Mouse (Mus musculus): ENCODE measurements around the gene Chd3. TPM values are rescaled to one million over a fixed set of nuclear protein-coding genes. Genes with fewer than 3 reads are reported as not detected.

Gene Chd3
- polyA plus RNA-seq, 2 experiments = 97.8 to 425 TPM

GRCm38 (mm10) chr11:69405397-69406200 lies 36.4 kb upstream of the Chd3 start:
- H3K4me3 ChIP-seq (replicated peaks; ENCODE audit: low read length) = no peak overlapping the region
- ATAC-seq (ENCODE audit: low FRiP score, low read depth) = no peak

GRCm38 (mm10) chr11:69404595-69405396 lies 35.6 kb upstream of the Chd3 start:
- 90% methylated on average over 24 of the region's 24 CpGs for WGBS
- H3K27me3 ChIP-seq (ENCODE audit: control insufficient read depth, insufficient read depth, low read length) = no peaks in the 10 kb centered on the region
- H3K4me3 ChIP-seq (replicated peaks; ENCODE audit: low read length) = no peak overlapping the region
- DNase-seq (ENCODE audit: low spot score) (no peak), ATAC-seq (ENCODE audit: low FRiP score, low read depth) (no peak)
- peaks cover 85% of the 10 kb centered on the region for H3K36me3 ChIP-seq (ENCODE audit: control insufficient read depth, insufficient read depth, low read length)
- H3K9me3 ChIP-seq (ENCODE audit: control insufficient read depth, low read length) = no peaks in the 10 kb centered on the region
- no peak overlapping the region for H3K9ac ChIP-seq (ENCODE audit: low read depth, low read length, severe bottlenecking)
- TF ChIP-seq POLR2A (IDR thresholded peaks at IDR 0.05; ENCODE audit: borderline replicate concordance, extremely low read depth, insufficient read depth, insufficient read length) = no peak
- H3K4me1 ChIP-seq (ENCODE audit: control insufficient read depth, insufficient read depth, low read length) = peaks cover 4% of the 10 kb centered on the region
- no peak overlapping the region for H3K4me2 ChIP-seq (replicated peaks; ENCODE audit: low read depth, low read length, severe bottlenecking)
- no peak overlapping the region for H3K27ac ChIP-seq (replicated peaks; ENCODE audit: low read depth, low read length)

More at GRCm38 (mm10) chr11:69405397-69406200, 36.4 kb upstream of the Chd3 start:
- H3K4me2 ChIP-seq (replicated peaks; ENCODE audit: low read depth, low read length, severe bottlenecking) = no peak overlapping the region
- no peaks in the 10 kb centered on the region for H3K27me3 ChIP-seq (ENCODE audit: control insufficient read depth, insufficient read depth, low read length)
- peaks cover 77% of the 10 kb centered on the region for H3K36me3 ChIP-seq (ENCODE audit: control insufficient read depth, insufficient read depth, low read length)
- no peak for DNase-seq (ENCODE audit: low spot score)
- TF ChIP-seq POLR2A (IDR thresholded peaks at IDR 0.05; ENCODE audit: borderline replicate concordance, extremely low read depth, insufficient read depth, insufficient read length) = no peak
- H3K9me3 ChIP-seq (ENCODE audit: control insufficient read depth, low read length) = no peaks in the 10 kb centered on the region
- H3K4me1 ChIP-seq (ENCODE audit: control insufficient read depth, insufficient read depth, low read length) = peaks cover 3% of the 10 kb centered on the region; the same call in 1 of the 2 replicates
- H3K9ac ChIP-seq (ENCODE audit: low read depth, low read length, severe bottlenecking) = no peak overlapping the region
- no peak overlapping the region for H3K27ac ChIP-seq (replicated peaks; ENCODE audit: low read depth, low read length)
- WGBS = 87% methylated on average over 22 of the region's 24 CpGs

- Histone ChIP-seq H3K4me2 (replicated peaks; ENCODE audit: low read depth, low read length, severe bottlenecking) (no peak overlapping the region), H3K27me3 (ENCODE audit: control insufficient read depth, insufficient read depth, low read length) (no peaks in the 10 kb centered on the region), H3K9me3 (ENCODE audit: control insufficient read depth, low read length) (no peaks in the 10 kb centered on the region), H3K36me3 (ENCODE audit: control insufficient read depth, insufficient read depth, low read length) (peaks cover 92% of the 10 kb centered on the region), H3K4me1 (ENCODE audit: control insufficient read depth, insufficient read depth, low read length) (peaks cover 10% of the 10 kb centered on the region), H3K27ac (replicated peaks; ENCODE audit: low read depth, low read length) (no peak overlapping the region), H3K4me3 (replicated peaks; ENCODE audit: low read length) (no peak overlapping the region), H3K9ac (ENCODE audit: low read depth, low read length, severe bottlenecking) (no peak overlapping the region)
- TF ChIP-seq POLR2A (IDR thresholded peaks at IDR 0.05; ENCODE audit: borderline replicate concordance, extremely low read depth, insufficient read depth, insufficient read length) = no peak
- DNase-seq (ENCODE audit: low spot score) (no peak), ATAC-seq (ENCODE audit: low FRiP score, low read depth) (no peak)
- 90% methylated on average over 34 of the region's 38 CpGs for WGBS
Measured at GRCm38 (mm10) chr11:69403691-69404594, 34.7 kb upstream of the Chd3 start.

- Histone ChIP-seq H3K4me2 (replicated peaks; ENCODE audit: low read depth, low read length, severe bottlenecking) (no peak overlapping the region), H3K4me3 (replicated peaks; ENCODE audit: low read length) (no peak overlapping the region), H3K9ac (ENCODE audit: low read depth, low read length, severe bottlenecking) (no peak overlapping the region), H3K27ac (replicated peaks; ENCODE audit: low read depth, low read length) (no peak overlapping the region), H3K36me3 (ENCODE audit: control insufficient read depth, insufficient read depth, low read length) (peaks cover 85% of the 10 kb centered on the region), H3K9me3 (ENCODE audit: control insufficient read depth, low read length) (no peaks in the 10 kb centered on the region), H3K4me1 (ENCODE audit: control insufficient read depth, insufficient read depth, low read length) (peaks cover 20% of the 10 kb centered on the region), H3K27me3 (ENCODE audit: control insufficient read depth, insufficient read depth, low read length) (no peaks in the 10 kb centered on the region)
- no peak for ATAC-seq (ENCODE audit: low FRiP score, low read depth)
- no peak for DNase-seq (ENCODE audit: low spot score)
- TF ChIP-seq POLR2A (IDR thresholded peaks at IDR 0.05; ENCODE audit: borderline replicate concordance, extremely low read depth, insufficient read depth, insufficient read length) = no peak
- 87% methylated on average over 12 of the region's 12 CpGs for WGBS
Measured at GRCm38 (mm10) chr11:69401987-69402386, 32.8 kb upstream of the Chd3 start.
